Mouse (Mus musculus) small intestine, adult 2 months (tissue): ENCODE measurements at regions not wholly inside any gene's neighbourhood (a gene's known extent, or its start where the extent isn't known, plus 50 kb on each side); places are given as distances from the start of the nearest gene placed in this dataset.

Experiments
- H3K27ac ChIP-seq: fragments of 200-500 bp; 2 replicates; pipeline ENCODE4 v1.5.1; 2012; ENCODE audit warnings: low read depth, low read length, control low read depth, inconsistent platforms; ENCODE audit not compliant: insufficient read depth
- H3K27me3 ChIP-seq: fragments of 200-500 bp; 2 replicates; pipeline ENCODE4 v1.6.1; 2012; ENCODE audit warnings: mild to moderate bottlenecking, moderate library complexity, low read length, inconsistent platforms; ENCODE audit not compliant: control insufficient read depth, insufficient read depth
- H3K36me3 ChIP-seq: fragments of 200-500 bp; 2 replicates; pipeline ENCODE4 v1.6.1; 2012; ENCODE audit warnings: mild to moderate bottlenecking, low read length, control low read depth, inconsistent platforms; ENCODE audit not compliant: control insufficient read depth, insufficient read depth
- H3K4me1 ChIP-seq: fragments of 200-500 bp; 2 replicates; pipeline ENCODE4 v1.6.1; 2012; ENCODE audit warnings: low read length, inconsistent platforms, mixed read lengths; ENCODE audit not compliant: control insufficient read depth, insufficient read depth, insufficient read length
- H3K4me3 ChIP-seq: fragments of 200-500 bp; 2 replicates; pipeline ENCODE4 v1.5.1; 2012; ENCODE audit warnings: low read depth, mild to moderate bottlenecking, control low read depth, inconsistent platforms, low read length, moderate library complexity
- CTCF ChIP-seq: fragments of 200-500 bp; IDR thresholded peaks from 2 replicates; pipeline ENCODE4 v1.5.1; 2012; ENCODE audit warnings: low read depth, mild to moderate bottlenecking, control low read depth, inconsistent platforms, low read length, moderate library complexity, mixed read lengths; ENCODE audit not compliant: insufficient replicate concordance, insufficient read length; ENCODE audit errors: extremely low read depth
- POLR2A ChIP-seq: fragments of 200-500 bp; IDR thresholded peaks from 2 replicates; pipeline ENCODE4 v1.6.1; 2012; ENCODE audit warnings: low read depth, mild to moderate bottlenecking, control low read depth, inconsistent platforms, low read length, moderate library complexity
- WGBS: fragments of 180-500 bp; shearing (Covaris S2); methylation state at CpG from one replicate; pipeline ENCODE4 v1.1.7; 2018; 5-methylcytosine and 5-hydroxymethylcytosine counted together

GRCm38 (mm10) chr11:24373301-24373700 lies 295.4 kb downstream of the Bcl11a start:
- 34% methylated on average over 4 of the region's 4 CpGs for WGBS
- no peak overlapping the region for H3K4me3 ChIP-seq
- no peak for TF ChIP-seq POLR2A
- no peak for TF ChIP-seq CTCF
- H3K27me3 ChIP-seq: no peaks in the 10 kb centered on the region
- H3K27ac ChIP-seq: no peak overlapping the region
- no peaks in the 10 kb centered on the region for H3K36me3 ChIP-seq
- peaks cover 11% of the 10 kb centered on the region for H3K4me1 ChIP-seq

- Histone ChIP-seq H3K27me3 (no peaks in the 10 kb centered on the region), H3K27ac (no peak overlapping the region), H3K4me1 (peaks cover 2% of the 10 kb centered on the region; the same call in 1 of the 2 replicates), H3K36me3 (no peaks in the 10 kb centered on the region), H3K4me3 (no peak overlapping the region)
- TF ChIP-seq CTCF (no peak), POLR2A (no peak)
- 81% methylated on average over 2 of the region's 2 CpGs for WGBS
Observed at GRCm38 (mm10) chr11:24377530-24377929, 299.7 kb downstream of the Bcl11a start.

- Histone ChIP-seq H3K4me3 (no peak overlapping the region), H3K27ac (no peak overlapping the region), H3K4me1 (peaks cover 2% of the 10 kb centered on the region; the same call in 1 of the 2 replicates), H3K36me3 (no peaks in the 10 kb centered on the region), H3K27me3 (no peaks in the 10 kb centered on the region)
- 43% methylated on average over 5 of the region's 5 CpGs for WGBS
- TF ChIP-seq CTCF: no peak
- no peak for TF ChIP-seq POLR2A
Observed at GRCm38 (mm10) chr11:24390578-24390977, 312.7 kb downstream of the Bcl11a start.

GRCm38 (mm10) chr11:24391385-24391784 lies 313.5 kb downstream of the Bcl11a start:
- no peaks in the 10 kb centered on the region for H3K36me3 ChIP-seq
- peaks cover 2% of the 10 kb centered on the region; the same call in 1 of the 2 replicates for H3K4me1 ChIP-seq
- no peak for TF ChIP-seq POLR2A
- no peak for TF ChIP-seq CTCF
- no peak overlapping the region for H3K27ac ChIP-seq
- no peaks in the 10 kb centered on the region for H3K27me3 ChIP-seq
- H3K4me3 ChIP-seq: no peak overlapping the region
- WGBS: 63% methylated on average over 1 of the region's 1 CpGs

- 90% methylated on average over 2 of the region's 2 CpGs for WGBS
- no peaks in the 10 kb centered on the region for H3K27me3 ChIP-seq
- TF ChIP-seq POLR2A (no peak), CTCF (no peak)
Observed at GRCm38 (mm10) chr11:24395478-24395877, 317.6 kb downstream of the Bcl11a start.

GRCm38 (mm10) chr11:24396911-24397310 lies 319.1 kb downstream of the Bcl11a start:
- no peak overlapping the region for H3K4me3 ChIP-seq
- TF ChIP-seq CTCF: no peak
- H3K27ac ChIP-seq: no peak overlapping the region
- WGBS: 50% methylated on average over 5 of the region's 5 CpGs
- no peaks in the 10 kb centered on the region; the same call in 1 of the 2 replicates for H3K4me1 ChIP-seq
- no peaks in the 10 kb centered on the region for H3K36me3 ChIP-seq
- no peaks in the 10 kb centered on the region for H3K27me3 ChIP-seq

More at GRCm38 (mm10) chr11:24395478-24395877, 317.6 kb downstream of the Bcl11a start:
- H3K4me3 ChIP-seq: no peak overlapping the region
- H3K4me1 ChIP-seq: peaks cover under 1% of the 10 kb centered on the region; the same call in 1 of the 2 replicates
- H3K27ac ChIP-seq: no peak overlapping the region
- no peaks in the 10 kb centered on the region for H3K36me3 ChIP-seq

- 38% methylated on average over 1 of the region's 1 CpGs for WGBS
- Histone ChIP-seq H3K4me1 (peaks cover 3% of the 10 kb centered on the region; the same call in 1 of the 2 replicates), H3K27me3 (no peaks in the 10 kb centered on the region), H3K36me3 (no peaks in the 10 kb centered on the region), H3K4me3 (no peak overlapping the region), H3K27ac (no peak overlapping the region)
- TF ChIP-seq CTCF: no peak
- TF ChIP-seq POLR2A: no peak
Observed at GRCm38 (mm10) chr11:24397710-24398109, 319.9 kb downstream of the Bcl11a start.

- WGBS: 62% methylated on average over 3 of the region's 3 CpGs
- no peaks in the 10 kb centered on the region for H3K36me3 ChIP-seq
- TF ChIP-seq POLR2A (no peak), CTCF (no peak)
- no peak overlapping the region for H3K4me3 ChIP-seq
- H3K27ac ChIP-seq: no peak overlapping the region
- H3K27me3 ChIP-seq: no peaks in the 10 kb centered on the region
- H3K4me1 ChIP-seq: peaks cover 3% of the 10 kb centered on the region; the same call in 1 of the 2 replicates
Observed at GRCm38 (mm10) chr11:24401151-24401550, 323.3 kb downstream of the Bcl11a start.
